Mouse (Mus musculus): ENCODE data around the gene Magi1. TPM values are rescaled to one million over a fixed set of nuclear protein-coding genes. Genes with fewer than 3 reads are reported as not detected.

Gene Magi1
- polyA plus RNA-seq, 1 experiment from 2014 or later: 25.3 TPM

DNA sequence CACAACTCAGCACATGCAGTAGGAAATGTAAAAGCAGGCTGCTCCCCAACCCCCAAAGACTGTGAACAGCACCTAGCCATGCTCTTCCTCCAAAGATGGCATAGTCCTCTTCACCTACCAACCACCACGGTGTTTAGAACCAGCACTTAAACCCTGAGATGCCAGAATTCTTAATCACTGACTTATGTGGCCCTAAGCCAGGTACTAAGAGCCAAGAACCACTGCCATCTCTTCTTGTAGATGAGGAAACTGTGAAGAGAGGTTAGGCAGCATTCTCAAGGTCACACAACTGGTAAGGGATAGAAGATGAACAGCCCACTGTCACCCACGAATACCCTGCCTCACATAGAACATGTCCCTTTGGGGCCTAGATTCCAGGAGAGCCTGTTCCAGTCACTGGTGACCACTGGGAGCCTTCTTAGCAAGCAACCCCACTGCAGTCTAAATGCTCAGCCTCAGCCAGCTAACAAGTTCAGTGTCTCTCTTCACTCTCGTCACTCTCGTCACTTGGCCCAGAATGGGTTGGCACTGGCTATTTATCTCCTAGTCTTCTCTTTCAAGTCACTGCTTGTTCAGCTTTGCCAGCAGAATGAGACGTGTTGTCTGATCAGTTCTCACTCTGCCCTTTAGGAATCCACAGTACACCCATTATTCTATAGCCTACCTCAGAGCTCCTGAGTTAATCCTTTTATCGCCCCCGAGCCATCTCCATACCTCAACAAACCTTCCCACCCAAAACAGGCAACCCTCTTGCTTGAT, 19.4 kb downstream of the Magi1 start:
- no peak for ATAC-seq (ENCODE audit: low FRiP score)

DNA sequence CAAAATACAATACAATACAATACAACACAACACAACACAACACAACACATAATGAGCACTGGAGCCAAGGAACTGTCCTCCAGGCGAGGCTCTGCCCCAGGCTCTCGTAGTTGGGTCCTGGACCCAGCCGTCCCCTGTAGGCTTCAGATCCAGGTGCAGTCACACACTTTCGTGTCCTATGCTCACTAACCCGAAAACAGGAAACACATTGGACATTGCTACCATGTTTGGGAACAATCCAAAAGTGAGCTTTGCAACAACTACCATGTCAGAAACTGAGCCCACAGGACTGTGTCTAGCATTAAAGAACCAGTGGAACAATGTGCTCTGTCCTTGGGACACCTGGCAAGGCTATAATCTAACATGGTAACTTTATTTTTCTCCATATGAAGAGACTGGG, 22.9 kb downstream of the Magi1 start:
- no peak for ATAC-seq (ENCODE audit: low FRiP score)
- 98% methylated on average over 5 of the region's 5 CpGs for WGBS

More for the DNA sequence above, 19.4 kb downstream of the Magi1 start:
- H3K27ac ChIP-seq: no peak overlapping the region
- H3K27me3 ChIP-seq (ENCODE audit: control insufficient read depth, insufficient read depth, low read length): no peaks in the 10 kb centered on the region
- no peak overlapping the region for H3K4me2 ChIP-seq (replicated peaks)
- no peaks in the 10 kb centered on the region; the same call in 1 of the 2 replicates for H3K4me1 ChIP-seq (replicated peaks; ENCODE audit: control insufficient read depth, insufficient read depth, low read length)
- no peaks in the 10 kb centered on the region for H3K36me3 ChIP-seq (replicated peaks; ENCODE audit: control insufficient read depth, insufficient read depth)
- no peak overlapping the region for H3K4me3 ChIP-seq (replicated peaks; ENCODE audit: low read length)
- no peaks in the 10 kb centered on the region for H3K9me3 ChIP-seq (ENCODE audit: control insufficient read depth, low read length)
- H3K9ac ChIP-seq: no peak overlapping the region
- no peak for DNase-seq (ENCODE audit: low spot score)
- WGBS: 76% methylated on average over 7 of the region's 7 CpGs

DNA sequence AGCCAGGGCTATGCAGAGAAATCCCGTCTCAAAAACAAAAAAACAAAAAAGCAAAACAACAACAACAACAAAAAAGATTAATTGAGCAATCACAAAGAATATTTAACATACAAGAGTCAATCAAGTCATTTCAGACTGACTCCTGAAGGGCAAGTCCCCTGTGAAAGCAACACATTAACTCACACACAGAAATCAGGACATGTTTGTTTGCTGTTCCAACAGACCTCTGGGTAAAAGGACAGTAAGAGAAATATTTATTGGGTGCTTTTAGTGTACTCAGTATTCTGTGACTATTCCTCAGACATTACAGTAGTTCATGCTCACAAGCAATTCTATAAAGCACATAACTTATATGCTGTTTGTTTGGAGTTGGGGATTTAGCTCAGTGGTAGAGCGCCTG, 23.7 kb downstream of the Magi1 start:
- 98% methylated on average over 2 of the region's 2 CpGs for WGBS
- no peaks in the 10 kb centered on the region for H3K9me3 ChIP-seq (ENCODE audit: control insufficient read depth, low read length)
- H3K27me3 ChIP-seq (ENCODE audit: control insufficient read depth, insufficient read depth, low read length): no peaks in the 10 kb centered on the region
- ATAC-seq (ENCODE audit: low FRiP score) (no peak), DNase-seq (ENCODE audit: low spot score) (no peak)
- H3K4me1 ChIP-seq (replicated peaks; ENCODE audit: control insufficient read depth, insufficient read depth, low read length): no peaks in the 10 kb centered on the region; the same call in 1 of the 2 replicates
- no peak overlapping the region for H3K4me3 ChIP-seq (replicated peaks; ENCODE audit: low read length)
- no peak overlapping the region for H3K4me2 ChIP-seq (replicated peaks)
- H3K9ac ChIP-seq: no peak overlapping the region
- H3K36me3 ChIP-seq (replicated peaks; ENCODE audit: control insufficient read depth, insufficient read depth): no peaks in the 10 kb centered on the region
- no peak overlapping the region for H3K27ac ChIP-seq

More for the DNA sequence above, 22.9 kb downstream of the Magi1 start:
- H3K9me3 ChIP-seq (ENCODE audit: control insufficient read depth, low read length): no peaks in the 10 kb centered on the region
- H3K4me3 ChIP-seq (replicated peaks; ENCODE audit: low read length): no peak overlapping the region
- H3K4me1 ChIP-seq (replicated peaks; ENCODE audit: control insufficient read depth, insufficient read depth, low read length): no peaks in the 10 kb centered on the region; the same call in 1 of the 2 replicates
- H3K4me2 ChIP-seq (replicated peaks): no peak overlapping the region
- no peak overlapping the region for H3K9ac ChIP-seq
- no peaks in the 10 kb centered on the region for H3K27me3 ChIP-seq (ENCODE audit: control insufficient read depth, insufficient read depth, low read length)
- H3K27ac ChIP-seq: no peak overlapping the region
- no peak for DNase-seq (ENCODE audit: low spot score)
- no peaks in the 10 kb centered on the region for H3K36me3 ChIP-seq (replicated peaks; ENCODE audit: control insufficient read depth, insufficient read depth)

DNA sequence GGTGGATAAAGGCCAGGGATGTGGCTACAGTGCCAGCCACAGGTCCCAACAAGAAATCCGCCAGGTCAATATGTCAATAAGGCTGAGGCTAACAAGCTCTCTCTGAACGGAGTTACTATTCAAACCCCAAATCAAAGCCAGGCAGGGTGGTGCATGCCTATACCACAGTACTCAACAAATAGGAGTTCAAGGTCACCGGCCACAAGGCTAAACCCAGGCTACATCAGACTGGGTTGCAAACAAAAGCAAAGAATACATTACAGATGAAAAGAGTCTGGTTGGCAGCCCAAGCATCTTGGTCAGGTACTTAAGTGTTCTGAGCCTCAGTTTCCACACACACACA, 25.9 kb downstream of the Magi1 start:
- Histone ChIP-seq H3K4me3 (replicated peaks; ENCODE audit: low read length) (no peak overlapping the region), H3K9me3 (ENCODE audit: control insufficient read depth, low read length) (no peaks in the 10 kb centered on the region), H3K4me2 (replicated peaks) (no peak overlapping the region), H3K9ac (no peak overlapping the region), H3K27ac (no peak overlapping the region), H3K36me3 (replicated peaks; ENCODE audit: control insufficient read depth, insufficient read depth) (no peaks in the 10 kb centered on the region), H3K4me1 (replicated peaks; ENCODE audit: control insufficient read depth, insufficient read depth, low read length) (no peaks in the 10 kb centered on the region; the same call in 1 of the 2 replicates), H3K27me3 (ENCODE audit: control insufficient read depth, insufficient read depth, low read length) (no peaks in the 10 kb centered on the region)
- ATAC-seq (ENCODE audit: low FRiP score) (no peak), DNase-seq (ENCODE audit: low spot score) (no peak)
- WGBS: 71% methylated on average over 3 of the region's 3 CpGs

DNA sequence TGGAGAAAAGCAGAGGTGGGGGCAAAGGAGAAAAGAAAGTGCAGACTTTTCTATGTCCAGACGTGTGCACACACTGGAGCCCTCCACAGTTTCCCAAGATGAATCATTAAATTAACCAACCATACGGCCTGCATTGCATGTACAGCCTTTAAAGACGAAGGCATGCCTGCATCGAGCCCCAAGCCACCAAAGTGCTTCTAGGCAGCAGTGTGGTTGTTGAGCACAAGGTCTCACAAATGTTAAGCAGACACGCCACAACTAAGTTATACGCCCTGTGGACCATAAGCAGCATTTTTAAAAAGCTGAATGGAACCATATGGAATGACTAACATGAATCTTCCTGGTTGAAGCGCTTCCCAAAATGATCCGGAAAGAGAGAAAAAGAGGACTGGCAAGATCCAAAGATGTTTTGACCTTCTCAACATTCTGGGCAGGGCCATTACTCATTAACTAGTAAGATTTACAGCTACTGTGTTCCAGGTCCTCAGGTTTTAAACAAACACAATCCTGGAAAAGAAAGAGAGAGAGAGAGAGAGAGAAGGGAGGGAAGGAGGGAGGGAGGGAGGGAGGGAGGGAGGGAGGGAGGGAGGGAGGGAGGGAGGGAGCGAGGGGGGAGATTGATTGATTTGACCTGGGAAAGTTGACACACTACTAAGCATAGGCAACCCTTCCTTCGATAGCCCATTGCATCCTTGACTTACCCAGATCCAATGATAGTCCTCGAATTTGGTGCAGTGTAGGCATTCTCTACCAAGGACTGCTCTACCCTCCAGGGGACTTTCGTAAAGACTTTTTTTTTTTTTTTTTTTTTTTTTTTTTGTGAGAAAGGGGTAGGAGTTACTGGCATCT, 26.5 kb downstream of the Magi1 start:
- Histone ChIP-seq H3K4me3 (replicated peaks; ENCODE audit: low read length) (no peak overlapping the region), H3K9ac (no peak overlapping the region), H3K4me2 (replicated peaks) (no peak overlapping the region), H3K9me3 (ENCODE audit: control insufficient read depth, low read length) (no peaks in the 10 kb centered on the region), H3K27me3 (ENCODE audit: control insufficient read depth, insufficient read depth, low read length) (no peaks in the 10 kb centered on the region), H3K27ac (no peak overlapping the region), H3K36me3 (replicated peaks; ENCODE audit: control insufficient read depth, insufficient read depth) (no peaks in the 10 kb centered on the region), H3K4me1 (replicated peaks; ENCODE audit: control insufficient read depth, insufficient read depth, low read length) (no peaks in the 10 kb centered on the region; the same call in 1 of the 2 replicates)
- 77% methylated on average over 12 of the region's 12 CpGs for WGBS
- ATAC-seq (ENCODE audit: low FRiP score) (no peak), DNase-seq (ENCODE audit: low spot score) (no peak)

DNA sequence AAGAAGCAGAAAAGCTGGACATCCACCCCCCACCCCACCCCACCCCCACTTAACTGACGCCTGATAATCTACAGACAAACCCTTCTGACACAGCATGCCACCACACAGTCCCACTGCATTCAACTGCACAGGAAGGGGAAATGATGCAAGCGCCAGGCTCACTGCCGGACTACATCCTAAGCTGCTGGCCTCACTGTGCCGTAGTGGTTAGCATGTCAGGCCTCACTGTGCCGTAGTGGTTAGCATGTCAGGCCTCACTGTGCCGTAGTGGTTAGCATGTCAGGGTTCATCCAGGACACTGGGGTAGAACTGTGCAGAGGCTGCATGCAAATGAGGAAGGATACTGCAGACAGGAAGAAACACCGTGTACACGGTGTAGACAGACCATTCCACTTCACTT, 29.8 kb downstream of the Magi1 start:
- Histone ChIP-seq H3K4me3 (replicated peaks; ENCODE audit: low read length) (no peak overlapping the region), H3K27me3 (ENCODE audit: control insufficient read depth, insufficient read depth, low read length) (no peaks in the 10 kb centered on the region), H3K4me2 (replicated peaks) (no peak overlapping the region), H3K36me3 (replicated peaks; ENCODE audit: control insufficient read depth, insufficient read depth) (no peaks in the 10 kb centered on the region), H3K9me3 (ENCODE audit: control insufficient read depth, low read length) (no peaks in the 10 kb centered on the region), H3K27ac (no peak overlapping the region), H3K4me1 (replicated peaks; ENCODE audit: control insufficient read depth, insufficient read depth, low read length) (no peaks in the 10 kb centered on the region; the same call in 1 of the 2 replicates), H3K9ac (no peak overlapping the region)
- 75% methylated on average over 8 of the region's 8 CpGs for WGBS
- ATAC-seq (ENCODE audit: low FRiP score) (no peak), DNase-seq (ENCODE audit: low spot score) (no peak)

DNA sequence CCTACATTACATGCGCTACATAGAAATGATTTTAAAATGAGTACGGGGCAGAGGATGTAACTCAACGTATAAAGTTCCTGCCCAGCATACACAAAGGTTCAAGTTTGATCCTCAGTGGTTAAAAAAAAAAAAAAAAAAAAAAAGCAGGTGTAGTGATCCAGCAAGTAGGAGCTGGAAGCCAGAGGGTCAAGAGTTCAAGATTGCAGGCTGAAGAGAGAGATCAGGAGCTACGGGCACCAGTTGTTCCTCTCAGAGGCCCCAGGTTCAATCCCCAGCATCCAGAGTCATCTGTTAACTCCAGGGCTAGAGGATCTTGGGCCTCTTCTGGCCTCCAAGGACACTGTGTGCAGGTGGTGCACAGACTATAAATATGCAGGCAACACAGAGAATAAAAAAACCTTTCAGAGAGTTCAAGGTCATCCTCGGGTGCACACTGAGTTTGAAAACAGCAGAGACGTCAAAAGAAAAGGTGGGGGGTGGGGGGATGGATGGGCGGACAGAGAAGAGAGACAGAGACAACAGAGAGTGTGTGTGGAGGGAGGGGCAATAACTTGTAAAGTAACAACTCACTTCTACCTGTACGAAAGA, 32.3 kb downstream of the Magi1 start:
- ATAC-seq (ENCODE audit: low FRiP score): no peak
- DNase-seq (ENCODE audit: low spot score): no peak
- WGBS: 64% methylated on average over 8 of the region's 8 CpGs

DNA sequence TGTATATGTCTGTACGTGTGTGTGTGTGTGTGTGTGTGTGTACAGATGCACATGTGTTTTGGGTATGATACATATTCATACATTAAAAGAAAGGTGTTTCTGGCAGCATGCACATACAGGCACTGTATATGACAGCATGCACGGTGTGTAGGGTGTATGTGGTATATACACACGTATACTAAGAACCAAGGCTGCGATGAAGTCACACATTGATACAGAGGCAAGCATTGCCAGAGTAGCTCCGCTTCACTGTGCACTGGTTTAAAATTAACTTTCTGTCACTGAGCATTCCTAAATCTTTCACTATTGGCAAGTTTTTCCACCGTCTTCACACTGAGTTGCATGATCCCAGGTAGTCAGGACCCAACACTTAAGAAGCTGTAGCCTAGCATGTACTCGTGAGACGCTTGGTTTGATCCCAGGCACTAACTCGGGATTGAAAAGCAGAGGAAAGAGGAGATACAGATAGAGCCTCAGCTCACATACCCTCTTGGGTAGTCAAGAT, 34.4 kb downstream of the Magi1 start:
- no peak for DNase-seq (ENCODE audit: low spot score)
- Histone ChIP-seq H3K4me2 (replicated peaks) (no peak overlapping the region), H3K4me1 (replicated peaks; ENCODE audit: control insufficient read depth, insufficient read depth, low read length) (no peaks in the 10 kb centered on the region; the same call in 1 of the 2 replicates), H3K4me3 (replicated peaks; ENCODE audit: low read length) (no peak overlapping the region), H3K36me3 (replicated peaks; ENCODE audit: control insufficient read depth, insufficient read depth) (no peaks in the 10 kb centered on the region), H3K9ac (no peak overlapping the region), H3K27me3 (ENCODE audit: control insufficient read depth, insufficient read depth, low read length) (no peaks in the 10 kb centered on the region), H3K9me3 (ENCODE audit: control insufficient read depth, low read length) (no peaks in the 10 kb centered on the region), H3K27ac (no peak overlapping the region)
- 89% methylated on average over 9 of the region's 9 CpGs for WGBS
- ATAC-seq (ENCODE audit: low FRiP score): no peak

More for the DNA sequence above, 32.3 kb downstream of the Magi1 start:
- no peaks in the 10 kb centered on the region for H3K36me3 ChIP-seq (replicated peaks; ENCODE audit: control insufficient read depth, insufficient read depth)
- H3K9me3 ChIP-seq (ENCODE audit: control insufficient read depth, low read length): no peaks in the 10 kb centered on the region
- H3K4me1 ChIP-seq (replicated peaks; ENCODE audit: control insufficient read depth, insufficient read depth, low read length): no peaks in the 10 kb centered on the region; the same call in 1 of the 2 replicates
- H3K4me3 ChIP-seq (replicated peaks; ENCODE audit: low read length): no peak overlapping the region
- no peak overlapping the region for H3K4me2 ChIP-seq (replicated peaks)
- H3K27me3 ChIP-seq (ENCODE audit: control insufficient read depth, insufficient read depth, low read length): no peaks in the 10 kb centered on the region
- H3K9ac ChIP-seq: no peak overlapping the region
- H3K27ac ChIP-seq: no peak overlapping the region

DNA sequence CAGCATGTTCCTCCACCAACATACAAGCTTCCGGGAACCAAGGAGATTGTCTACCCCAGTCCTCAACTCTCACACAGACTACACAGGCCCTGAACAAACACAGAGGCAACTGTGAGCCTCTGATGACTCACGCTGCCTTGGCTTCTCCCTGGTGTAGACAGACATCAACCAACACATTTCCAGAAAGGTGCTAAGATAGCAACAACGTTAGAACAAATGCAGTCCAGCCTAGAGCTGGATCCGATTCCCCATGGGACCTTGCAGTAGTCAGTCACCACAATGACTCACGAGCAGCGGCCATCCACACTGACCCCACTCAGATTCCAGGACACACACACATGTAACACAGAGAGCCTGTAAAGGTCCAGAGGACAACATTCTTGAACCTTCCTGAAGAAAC, 42.5 kb downstream of the Magi1 start:
- DNase-seq (ENCODE audit: low spot score): no peak
- no peak overlapping the region for H3K4me3 ChIP-seq (replicated peaks; ENCODE audit: low read length)
- H3K27ac ChIP-seq: no peak overlapping the region
- H3K36me3 ChIP-seq (replicated peaks; ENCODE audit: control insufficient read depth, insufficient read depth): no peaks in the 10 kb centered on the region
- no peaks in the 10 kb centered on the region for H3K9me3 ChIP-seq (ENCODE audit: control insufficient read depth, low read length)
- H3K27me3 ChIP-seq (ENCODE audit: control insufficient read depth, insufficient read depth, low read length): no peaks in the 10 kb centered on the region
- 90% methylated on average over 6 of the region's 6 CpGs for WGBS
- H3K4me1 ChIP-seq (replicated peaks; ENCODE audit: control insufficient read depth, insufficient read depth, low read length): 0 out of 2 replicates have a peak, but pooled peaks cover 2% of the 10 kb centered on the region
- no peak overlapping the region for H3K4me2 ChIP-seq (replicated peaks)
- ATAC-seq (ENCODE audit: low FRiP score): no peak
- H3K9ac ChIP-seq: no peak overlapping the region
